Mouse (Mus musculus): ENCODE measurements around the gene A930018P22Rik. TPM values are rescaled to one million over a fixed set of nuclear protein-coding genes. Genes with fewer than 3 reads are reported as not detected.

Gene A930018P22Rik
- polyA plus RNA-seq, 1 experiment from 2014 or later, result not detected

- no peak for DNase-seq (ENCODE audit: low spot score)
Measured at GRCm38 (mm10) chr2:104153876-104154275, 31.3 kb downstream of the A930018P22Rik start.

DNA sequence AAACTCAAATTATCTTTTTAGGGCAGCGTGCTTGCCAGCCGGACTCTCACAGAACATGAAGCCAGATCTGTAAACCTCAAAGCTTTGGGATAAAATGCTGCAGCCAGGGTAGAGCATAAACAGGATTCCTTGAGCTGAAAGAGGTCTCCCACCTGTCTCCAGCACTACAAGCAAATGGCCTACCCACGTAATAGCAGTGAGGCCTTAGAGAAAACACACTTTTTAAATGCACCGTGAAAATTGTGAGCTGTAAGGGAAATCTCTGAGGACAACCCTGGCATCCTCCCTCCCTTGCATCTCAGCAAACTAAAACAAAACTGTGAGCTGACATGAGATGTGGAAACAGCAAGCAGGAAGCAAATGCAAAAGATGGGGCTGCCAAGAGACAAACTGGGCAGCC lies 35.3 kb downstream of the A930018P22Rik start:
- no peak for DNase-seq (ENCODE audit: low spot score)

DNA sequence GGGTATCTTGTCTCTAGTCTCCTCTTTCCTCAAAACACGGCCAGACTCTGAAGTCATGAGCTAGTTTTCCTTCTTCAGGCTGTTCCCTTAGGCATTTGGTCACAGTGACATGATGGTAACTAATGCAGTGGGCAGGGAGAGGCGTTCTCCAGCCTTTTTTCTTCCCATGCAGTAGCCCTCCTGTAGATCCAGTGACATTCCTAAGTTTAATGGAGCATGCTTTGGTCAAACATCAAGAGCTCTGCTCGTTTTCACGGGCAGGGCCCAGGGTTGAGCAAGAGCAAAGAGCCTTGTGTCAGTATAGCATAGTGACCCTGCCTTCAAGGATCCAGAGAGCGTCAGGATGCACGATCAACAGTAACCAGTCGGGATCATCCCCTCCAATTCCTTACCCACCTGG lies 40.8 kb downstream of the A930018P22Rik start:
- DNase-seq (ENCODE audit: low spot score), result no peak

- no peak for DNase-seq (ENCODE audit: low spot score)
Measured at GRCm38 (mm10) chr2:104163978-104164487, 41.5 kb downstream of the A930018P22Rik start.

GRCm38 (mm10) chr2:104165631-104166030 lies 43.1 kb downstream of the A930018P22Rik start:
- no peak for DNase-seq (ENCODE audit: low spot score)

DNA sequence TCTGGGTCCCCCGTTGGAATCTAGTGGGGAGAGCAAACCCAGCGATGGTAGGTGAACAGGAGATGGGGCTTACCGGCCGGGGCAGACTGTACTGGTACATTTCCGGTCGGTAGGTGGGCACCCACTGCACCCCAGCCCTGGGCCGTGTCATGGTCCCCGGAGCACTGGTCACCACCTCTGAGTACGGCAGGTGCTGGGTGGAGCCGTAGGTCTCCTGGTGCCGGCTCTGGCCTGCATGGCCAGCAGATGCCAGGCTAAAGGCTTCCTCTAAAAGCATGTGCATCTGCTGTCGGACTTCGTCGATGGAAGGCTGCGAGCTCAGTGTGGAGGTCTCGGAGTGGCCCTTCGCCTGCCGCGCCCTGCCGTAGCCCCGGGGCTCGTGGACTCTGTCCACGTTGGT lies 45.2 kb downstream of the A930018P22Rik start:
- no peak for DNase-seq (ENCODE audit: low spot score)

- no peak for DNase-seq (ENCODE audit: low spot score)
Measured at GRCm38 (mm10) chr2:104168186-104168896, 45.8 kb downstream of the A930018P22Rik start.

GRCm38 (mm10) chr2:104172695-104173348 lies 50.3 kb downstream of the A930018P22Rik start:
- peak; percentile 45 for DNase-seq (ENCODE audit: low spot score)

DNA sequence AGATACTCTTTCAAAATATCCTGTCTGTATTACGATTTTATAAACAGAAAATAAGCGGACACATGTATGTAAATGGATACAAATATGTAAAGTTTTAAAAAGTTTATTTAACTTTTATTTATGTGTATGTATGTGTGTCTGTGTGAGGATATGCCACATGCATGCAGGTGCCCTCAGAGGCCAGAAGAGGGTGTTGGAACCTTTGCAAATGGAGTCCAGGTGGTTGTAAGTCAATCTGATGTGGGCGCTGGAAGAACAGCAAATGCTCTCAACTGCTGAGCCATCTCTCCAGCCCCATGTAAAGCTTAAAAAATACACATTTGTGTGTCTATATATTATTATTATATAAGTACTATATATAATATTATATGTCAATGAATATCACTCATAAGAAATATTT lies 50.9 kb downstream of the A930018P22Rik start:
- DNase-seq (ENCODE audit: low spot score), result no peak

Other genes with a start within 250 kb of the A930018P22Rik start
- 4.2 and 4.3 TPM in 2 replicates for gene Lmo2, start 164.8 kb upstream of the A930018P22Rik start, polyA plus RNA-seq (2015; fragmentation: Nextera tagmentation; extraction: Ambion mirVana)
- 48.2 and 59.2 TPM in 2 replicates for gene Fbxo3, start 95.0 kb upstream of the A930018P22Rik start, polyA plus RNA-seq (2015; fragmentation: Nextera tagmentation; extraction: Ambion mirVana)
- gene 4931422A03Rik, start 94.4 kb upstream of the A930018P22Rik start, polyA plus RNA-seq (2015; fragmentation: Nextera tagmentation; extraction: Ambion mirVana), result 1.2 and 2.2 TPM in 2 replicates
- gene Gm10912, start 56.9 kb upstream of the A930018P22Rik start, polyA plus RNA-seq (2015; fragmentation: Nextera tagmentation; extraction: Ambion mirVana), result 0.13 TPM in 1 of 2 replicates, not detected in the other
- not detected in 2 replicates for gene Gm10799, start 54.2 kb upstream of the A930018P22Rik start, polyA plus RNA-seq (2015; fragmentation: Nextera tagmentation; extraction: Ambion mirVana)
- 2.1 and 2.3 TPM in 2 replicates for gene Cd59b, start 52.9 kb upstream of the A930018P22Rik start, polyA plus RNA-seq (2015; fragmentation: Nextera tagmentation; extraction: Ambion mirVana)
- gene Cd59a, start 27.0 kb upstream of the A930018P22Rik start, polyA plus RNA-seq (2015; fragmentation: Nextera tagmentation; extraction: Ambion mirVana), result 8.4 and 9.1 TPM in 2 replicates

All from thymus, postnatal 0 days (tissue).